Mouse (Mus musculus) megakaryocyte, embryonic 14.5 days (primary cell): ENCODE results near the gene Zbtb9. TPM values are rescaled to one million over a fixed set of nuclear protein-coding genes. Genes with fewer than 3 reads are reported as not detected.

Experiments
- H3K27me3 ChIP-seq: replicated peaks from 2 replicates; pipeline ENCODE3; 2012; ENCODE audit warnings: inconsistent platforms
- H3K36me3 ChIP-seq: replicated peaks from 2 replicates; pipeline ENCODE3; 2012; ENCODE audit warnings: low read length, inconsistent platforms, mixed read lengths
- H3K4me1 ChIP-seq: 2 replicates; pipeline ENCODE4 v1.6.1; 2012; ENCODE audit warnings: inconsistent platforms
- H3K4me3 ChIP-seq: replicated peaks from 2 replicates; pipeline ENCODE3; 2012; ENCODE audit warnings: moderate library complexity, mild to moderate bottlenecking, inconsistent platforms
- H3K9me3 ChIP-seq: 2 replicates; pipeline ENCODE4 v1.6.1; 2012; ENCODE audit warnings: inconsistent platforms
- FLI1 ChIP-seq: IDR thresholded peaks from 2 replicates; pipeline ENCODE4 v1.6.1; 2012; ENCODE audit warnings: low read length, inconsistent platforms, mixed read lengths
- GATA1 ChIP-seq: IDR thresholded peaks from 3 replicates; pipeline ENCODE4 v1.6.1; 2012; ENCODE audit warnings: mixed read lengths, low read length, inconsistent platforms, borderline replicate concordance
- polyA plus RNA-seq: library from polyadenylated mRNA; stranded (reverse); fragments of >175 nt; gene quantifications from 2 replicates; pipeline ENCODE4 v1.2.3, GENCODE M21; 2012; ENCODE audit warnings: low replicate concordance; ENCODE audit not compliant: insufficient read depth

Zbtb9 gene
- polyA plus RNA-seq, 1 experiment: 2.3 TPM

- Histone ChIP-seq H3K36me3 (peaks cover 49% of the 10 kb centered on the region), H3K4me3 (no peak overlapping the region), H3K27me3 (peaks cover 34% of the 10 kb centered on the region), H3K9me3 (no peaks in the 10 kb centered on the region), H3K4me1 (peaks cover 85% of the 10 kb centered on the region)
- TF ChIP-seq GATA1: no peak
- no peak for TF ChIP-seq FLI1
Measured at GRCm38 (mm10) chr17:26956309-26956708, 16.7 kb upstream of the Zbtb9 start.

GRCm38 (mm10) chr17:26956895-26957294, 16.1 kb upstream of the Zbtb9 start:
- peaks cover 36% of the 10 kb centered on the region for H3K27me3 ChIP-seq
- H3K36me3 ChIP-seq: peaks cover 55% of the 10 kb centered on the region
- TF ChIP-seq FLI1 (no peak), GATA1 (no peak)
- peaks cover 79% of the 10 kb centered on the region for H3K4me1 ChIP-seq
- no peak overlapping the region for H3K4me3 ChIP-seq
- H3K9me3 ChIP-seq: no peaks in the 10 kb centered on the region

- TF ChIP-seq GATA1 (no peak), FLI1 (no peak)
- no peaks in the 10 kb centered on the region for H3K9me3 ChIP-seq
- H3K36me3 ChIP-seq: peaks cover 62% of the 10 kb centered on the region
- H3K4me3 ChIP-seq: no peak overlapping the region
- peaks cover 69% of the 10 kb centered on the region for H3K4me1 ChIP-seq
- peaks cover 29% of the 10 kb centered on the region for H3K27me3 ChIP-seq
Measured at GRCm38 (mm10) chr17:26957872-26958271, 15.1 kb upstream of the Zbtb9 start.

- peaks cover 59% of the 10 kb centered on the region for H3K4me1 ChIP-seq
- peaks cover 67% of the 10 kb centered on the region for H3K36me3 ChIP-seq
- no peak overlapping the region for H3K4me3 ChIP-seq
- no peaks in the 10 kb centered on the region for H3K9me3 ChIP-seq
- peaks cover 22% of the 10 kb centered on the region for H3K27me3 ChIP-seq
- TF ChIP-seq FLI1 (no peak), GATA1 (no peak)
Measured at GRCm38 (mm10) chr17:26958880-26959279, 14.1 kb upstream of the Zbtb9 start.

- H3K9me3 ChIP-seq: no peaks in the 10 kb centered on the region
- peaks cover 59% of the 10 kb centered on the region for H3K4me1 ChIP-seq
- H3K27me3 ChIP-seq: peaks cover 21% of the 10 kb centered on the region
- H3K4me3 ChIP-seq: no peak overlapping the region
- no peak for TF ChIP-seq FLI1
- TF ChIP-seq GATA1: no peak
- H3K36me3 ChIP-seq: peaks cover 69% of the 10 kb centered on the region
Measured at GRCm38 (mm10) chr17:26959815-26960214, 13.2 kb upstream of the Zbtb9 start.

- peaks cover 21% of the 10 kb centered on the region for H3K27me3 ChIP-seq
- H3K36me3 ChIP-seq: peaks cover 58% of the 10 kb centered on the region
- H3K9me3 ChIP-seq: no peaks in the 10 kb centered on the region
- H3K4me1 ChIP-seq: peaks cover 60% of the 10 kb centered on the region
- no peak overlapping the region for H3K4me3 ChIP-seq
- TF ChIP-seq GATA1: no peak
- no peak for TF ChIP-seq FLI1
Measured at GRCm38 (mm10) chr17:26961572-26962240, 11.3 kb upstream of the Zbtb9 start.

GRCm38 (mm10) chr17:26966993-26967392, 6.0 kb upstream of the Zbtb9 start:
- Histone ChIP-seq H3K4me1 (peaks cover 47% of the 10 kb centered on the region), H3K27me3 (peaks cover 10% of the 10 kb centered on the region), H3K36me3 (peaks cover 30% of the 10 kb centered on the region), H3K9me3 (no peaks in the 10 kb centered on the region), H3K4me3 (no peak overlapping the region)
- TF ChIP-seq FLI1: no peak
- no peak for TF ChIP-seq GATA1

- no peak for TF ChIP-seq FLI1
- H3K4me1 ChIP-seq: peaks cover 51% of the 10 kb centered on the region
- H3K36me3 ChIP-seq: peaks cover 28% of the 10 kb centered on the region
Measured at GRCm38 (mm10) chr17:26967477-26967876, 5.5 kb upstream of the Zbtb9 start.

GRCm38 (mm10) chr17:26968200-26968611, 4.8 kb upstream of the Zbtb9 start:
- Histone ChIP-seq H3K27me3 (peaks cover 7% of the 10 kb centered on the region), H3K9me3 (no peaks in the 10 kb centered on the region), H3K4me1 (peaks cover 51% of the 10 kb centered on the region), H3K36me3 (peaks cover 21% of the 10 kb centered on the region), H3K4me3 (no peak overlapping the region)
- TF ChIP-seq GATA1: no peak

More at GRCm38 (mm10) chr17:26967477-26967876, 5.5 kb upstream of the Zbtb9 start:
- Histone ChIP-seq H3K9me3 (no peaks in the 10 kb centered on the region), H3K4me3 (no peak overlapping the region), H3K27me3 (peaks cover 10% of the 10 kb centered on the region)

GRCm38 (mm10) chr17:26969257-26969656, 3.7 kb upstream of the Zbtb9 start:
- H3K4me1 ChIP-seq: peaks cover 60% of the 10 kb centered on the region
- peaks cover 7% of the 10 kb centered on the region for H3K27me3 ChIP-seq
- no peaks in the 10 kb centered on the region for H3K9me3 ChIP-seq
- H3K36me3 ChIP-seq: peaks cover 20% of the 10 kb centered on the region
- TF ChIP-seq FLI1 (no peak), GATA1 (no peak)
- H3K4me3 ChIP-seq: no peak overlapping the region
